Mouse (Mus musculus) c-Kit-positive CD71-positive TER-119-negative erythroid progenitor cells, embryonic 14.5 days (primary cell): ENCODE results near the gene Gga3.
A peak's percentile ranks its signal among the peaks of the same experiment; 100 is the strongest.
"Not testable (repeated sequence)": the region's sequence is repeated elsewhere in the genome, so short reads cannot be mapped to it uniquely, and the experiment has no call there.

Experiments
- DNase-seq: peaks from one replicate; pipeline ENCODE4 v3.0.0-alpha.2; 2013; ENCODE audit warnings: low read depth

Gene Gga3

DNA sequence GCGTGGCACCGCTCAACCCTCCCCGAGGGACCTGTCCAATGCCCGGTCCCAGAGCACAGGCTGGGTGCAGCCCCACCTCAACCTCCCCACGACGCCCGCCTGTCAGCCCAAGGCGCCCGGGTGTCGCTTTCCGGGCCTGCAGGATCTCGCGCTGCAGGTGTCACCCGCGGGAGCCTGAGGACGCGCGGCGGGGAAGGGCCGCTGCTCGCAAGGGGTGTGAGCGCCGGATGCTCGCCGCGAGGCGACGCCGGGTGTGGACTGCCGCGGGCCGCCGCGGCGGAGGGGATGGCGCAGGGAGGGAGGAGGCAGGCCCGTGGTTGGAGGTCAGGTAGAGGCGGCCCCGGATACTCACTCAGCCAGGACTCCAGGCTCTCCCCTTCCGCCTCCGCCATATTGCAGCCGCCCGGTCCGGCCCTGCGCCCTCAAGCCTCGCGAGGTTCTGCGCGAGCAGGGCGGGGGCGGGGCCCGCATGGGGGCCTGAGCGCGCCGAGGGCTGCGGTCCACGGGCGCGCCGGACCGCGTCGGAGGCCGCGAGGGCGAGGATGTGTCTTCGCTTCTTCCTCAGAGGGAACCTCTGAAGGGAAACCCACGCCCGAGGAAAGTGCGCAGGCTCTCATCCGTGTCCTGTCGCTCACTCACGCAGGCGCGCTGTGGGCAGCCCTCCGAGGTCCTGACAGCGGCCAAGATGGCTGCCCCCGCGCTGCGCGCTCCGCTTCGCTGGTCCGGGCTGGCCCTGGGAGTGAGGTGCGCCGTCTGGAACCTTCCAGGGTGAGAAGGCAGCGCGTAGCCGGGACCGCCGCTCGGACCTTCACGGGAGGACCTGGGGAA lies at the start of gene Gga3, which contains the start of gene Mrps7:
TSS of gene Gga3 (minus strand) at position 576 of the 828 bp plus-strand sequence.
TSS of gene Mrps7 (plus strand) at position 450 of the 828 bp plus-strand sequence.
- DNase-seq: peak; percentile 81

DNA sequence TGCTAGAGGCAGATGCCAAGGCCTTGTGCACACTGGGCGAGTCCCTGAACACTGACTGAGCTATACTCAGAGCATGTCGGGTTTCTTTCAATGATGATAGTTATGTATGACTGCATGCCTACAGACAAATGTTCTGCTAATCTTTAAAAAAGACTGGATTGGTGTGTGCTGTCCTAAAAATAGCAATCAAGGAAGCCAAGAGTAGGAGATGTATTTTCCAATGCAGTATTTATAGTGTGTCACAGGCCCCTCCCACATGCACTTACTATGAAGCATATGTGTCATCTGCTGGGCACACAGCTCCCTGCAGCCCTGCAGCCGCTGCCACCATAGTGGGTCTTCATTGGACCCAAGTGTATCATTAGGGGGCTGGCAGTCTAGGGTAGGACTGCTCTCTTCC lies 49.3 kb upstream of the Gga3 start:
- no peak for DNase-seq

DNA sequence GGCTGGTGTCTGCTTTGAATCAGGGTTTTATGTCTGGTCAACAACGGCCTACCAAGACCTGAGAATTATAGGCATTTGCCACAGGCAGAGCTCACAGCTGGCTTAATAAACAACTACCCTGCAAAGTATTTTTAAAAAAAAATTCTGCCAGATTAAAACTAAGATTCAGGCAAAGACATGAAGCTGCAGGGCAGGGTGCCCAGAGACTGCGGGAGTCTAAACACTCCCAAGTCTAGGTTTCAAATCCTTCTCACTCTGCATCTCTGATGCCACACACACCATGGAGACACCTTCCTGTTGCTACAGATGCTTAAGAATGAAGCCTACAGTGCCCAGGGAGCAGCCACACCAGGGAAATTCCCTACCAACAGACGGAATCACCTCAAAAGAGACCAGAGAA lies 47.8 kb upstream of the Gga3 start:
- DNase-seq: no peak

DNA sequence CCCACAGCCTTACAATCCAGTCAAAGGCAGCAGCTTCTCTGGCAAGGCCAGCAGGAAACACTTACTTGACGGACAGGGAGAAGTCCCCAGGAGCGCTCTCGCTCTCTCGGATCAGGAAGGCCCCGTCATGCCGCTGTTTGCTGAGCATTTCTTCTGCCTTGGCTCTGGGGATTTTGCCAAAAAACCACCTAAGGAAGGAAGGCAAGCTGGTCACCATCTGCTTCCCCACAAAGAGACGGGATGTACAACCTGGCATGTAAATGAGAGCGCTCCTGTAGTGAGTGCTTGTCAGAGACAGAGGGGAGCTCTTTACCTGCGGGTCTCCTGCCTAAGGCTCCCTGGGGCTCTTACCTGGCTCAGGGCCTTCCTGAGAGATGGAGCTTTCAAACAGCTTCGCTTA lies 45.9 kb upstream of the Gga3 start:
- DNase-seq: no peak

DNA sequence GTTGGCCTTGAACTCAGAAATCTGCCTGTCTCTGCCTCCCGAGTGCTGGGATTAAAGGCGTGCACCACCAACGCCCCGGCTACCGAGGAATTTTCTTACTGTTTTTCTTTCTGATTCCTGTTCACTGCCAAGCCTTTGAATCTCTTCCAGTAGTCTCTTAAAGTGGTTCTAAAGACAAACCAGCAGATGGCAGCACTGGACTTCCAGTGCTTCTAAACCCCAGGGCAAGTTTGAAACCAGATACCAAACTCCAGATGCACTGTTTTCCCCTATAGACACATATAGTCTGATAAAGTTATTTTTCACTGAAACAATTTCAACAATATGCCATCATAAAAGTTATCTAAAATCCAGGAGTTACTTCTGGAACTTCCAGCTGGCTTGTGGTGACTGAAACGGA lies 43.6 kb upstream of the Gga3 start:
- peak; percentile 67 for DNase-seq

DNA sequence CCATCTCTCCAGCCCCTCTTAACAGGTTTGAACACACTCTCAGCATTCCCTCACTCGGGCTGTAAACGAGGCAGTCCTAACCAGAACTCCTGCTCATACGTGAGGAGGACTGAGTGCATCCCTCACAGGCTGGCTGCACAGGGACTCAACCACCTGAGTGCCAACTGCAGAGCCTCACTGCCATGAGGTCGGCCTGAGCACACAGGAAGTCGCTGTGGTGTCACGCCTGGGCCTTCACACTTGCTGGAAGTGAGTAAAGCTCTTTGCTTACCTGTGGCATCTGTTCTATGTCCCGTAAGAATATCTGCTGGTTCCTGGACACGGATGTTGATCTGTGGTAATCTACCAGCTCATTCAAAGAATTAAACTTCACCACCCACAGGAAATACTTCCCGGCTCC lies 42.6 kb upstream of the Gga3 start:
- DNase-seq: no peak

DNA sequence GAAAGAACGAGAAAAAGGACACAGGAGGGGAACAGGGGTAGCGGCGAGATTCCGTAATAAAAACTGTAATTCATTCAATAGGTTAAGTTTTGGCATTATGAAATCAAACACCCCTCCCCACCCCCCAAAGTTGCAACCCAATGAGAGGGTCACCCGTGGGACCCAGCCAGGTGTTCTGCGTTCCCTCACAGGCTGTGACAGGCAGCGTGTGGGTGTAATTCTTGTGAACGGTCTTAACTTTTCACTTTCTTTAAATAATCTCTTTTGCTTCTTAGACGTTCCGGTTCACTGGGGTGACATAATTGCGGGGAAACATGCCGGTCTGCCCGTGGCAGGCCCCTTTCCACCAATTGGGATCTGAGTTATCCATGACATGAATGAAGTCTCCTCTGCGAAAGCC lies 41.6 kb upstream of the Gga3 start:
- DNase-seq: not testable (repeated sequence)

DNA sequence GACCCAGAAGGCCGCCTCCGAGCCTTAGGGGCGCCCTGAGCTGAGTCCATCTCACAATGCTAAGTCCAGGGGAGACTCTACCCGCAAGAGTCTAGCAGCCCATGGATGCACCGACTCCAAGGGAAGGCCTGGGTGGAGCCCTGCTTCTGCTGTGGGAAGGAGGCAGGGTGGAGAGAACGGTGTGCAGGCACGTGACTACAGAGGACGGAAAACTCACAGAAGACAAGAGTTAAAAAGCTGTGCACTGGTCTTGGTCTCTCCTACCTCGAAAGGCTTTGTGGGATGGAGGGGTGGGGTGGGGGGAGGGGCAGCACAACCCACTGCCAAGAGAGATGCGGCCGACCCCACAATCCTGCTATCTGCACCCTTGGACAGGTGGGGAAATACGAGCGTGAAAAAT lies 40.5 kb upstream of the Gga3 start:
- no peak for DNase-seq

DNA sequence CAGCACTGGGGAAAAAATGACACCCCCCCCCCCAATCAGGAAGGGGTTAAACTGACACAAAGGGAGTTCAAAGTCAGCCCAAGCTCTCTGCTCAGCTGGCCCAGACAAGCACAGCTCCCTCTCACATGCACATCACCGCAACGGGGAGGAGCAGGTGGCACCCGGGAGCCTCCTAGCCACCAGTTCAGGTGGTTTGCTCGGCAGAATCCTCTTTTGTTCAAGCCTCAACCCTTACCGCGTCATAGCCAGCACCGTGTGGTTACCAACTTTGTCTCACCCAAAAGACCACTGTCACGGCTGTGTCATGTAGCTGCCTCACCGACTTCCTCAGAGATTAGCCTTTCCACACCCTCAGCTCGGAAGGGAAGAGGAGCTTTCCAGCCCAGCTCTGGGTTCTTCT lies 39.4 kb upstream of the Gga3 start:
- DNase-seq: no peak

DNA sequence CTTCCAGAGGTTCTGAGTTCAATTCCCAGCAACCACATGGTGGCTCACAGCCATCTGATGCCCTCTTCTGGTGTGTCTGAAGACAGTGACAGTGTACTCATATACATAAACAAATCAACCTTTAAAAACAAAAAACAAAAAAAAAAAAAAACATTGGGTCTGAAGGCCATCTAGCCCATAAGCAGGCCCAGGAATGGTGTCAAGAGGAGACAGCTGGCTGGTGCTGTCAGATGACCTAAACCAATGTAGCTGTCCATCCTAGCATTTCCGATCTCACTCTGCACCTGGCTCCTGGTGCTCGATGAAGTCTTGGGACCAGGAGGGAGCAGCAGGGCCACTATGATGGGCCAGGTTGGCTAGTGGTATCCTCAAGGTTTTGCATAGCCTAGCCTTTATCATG lies 38.9 kb upstream of the Gga3 start:
- no peak for DNase-seq

DNA sequence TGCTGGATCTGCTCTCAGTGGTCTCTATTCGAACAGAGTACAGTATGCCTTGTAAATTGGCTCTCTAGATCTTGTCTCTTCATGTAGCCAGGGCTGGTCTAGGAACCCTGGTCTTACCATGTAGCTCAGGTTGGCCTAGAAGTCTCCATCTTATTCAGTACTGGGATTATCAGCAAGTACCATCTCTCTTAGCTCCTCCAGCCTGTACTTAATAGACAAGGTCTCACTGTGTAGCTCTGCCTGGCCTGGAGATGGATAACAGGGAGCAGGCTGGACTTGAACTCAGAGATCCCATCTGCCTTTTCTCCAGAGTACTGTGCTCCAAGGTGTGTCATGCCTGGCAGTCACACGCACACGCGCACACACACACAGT lies 37.8 kb upstream of the Gga3 start:
- no peak for DNase-seq

DNA sequence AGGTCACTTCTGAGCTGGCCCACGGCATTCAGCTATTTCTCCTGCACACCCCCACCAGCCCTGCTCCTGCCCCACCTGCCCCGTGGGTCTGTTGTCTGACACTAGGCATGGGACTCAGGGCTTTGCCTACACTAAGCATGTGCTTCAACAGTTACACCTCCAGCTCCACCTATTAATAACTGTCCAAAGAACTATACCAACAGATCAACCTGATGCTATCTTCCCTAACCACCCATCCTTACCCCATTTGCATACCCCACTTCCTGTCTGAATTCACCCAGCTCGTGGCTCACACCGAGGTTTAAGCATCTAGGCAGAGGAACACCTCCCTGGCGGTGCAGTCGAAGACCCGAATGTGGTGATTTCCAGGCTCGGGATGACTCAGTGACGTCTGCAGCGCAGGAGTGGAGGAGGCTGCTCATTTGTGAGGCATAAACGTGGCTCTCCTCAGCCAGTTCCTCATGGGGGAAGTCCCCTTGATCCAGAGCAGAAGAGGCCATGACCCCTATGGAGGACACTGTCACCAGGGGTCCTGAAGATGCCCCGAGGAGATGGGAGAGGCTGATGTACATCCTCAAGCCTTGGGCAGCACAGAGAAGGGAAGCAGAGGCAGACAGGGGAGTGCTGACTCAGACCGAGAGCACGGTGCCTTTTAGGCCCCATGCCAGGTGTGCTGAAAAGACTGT lies 37.3 kb upstream of the Gga3 start:
- DNase-seq: no peak

DNA sequence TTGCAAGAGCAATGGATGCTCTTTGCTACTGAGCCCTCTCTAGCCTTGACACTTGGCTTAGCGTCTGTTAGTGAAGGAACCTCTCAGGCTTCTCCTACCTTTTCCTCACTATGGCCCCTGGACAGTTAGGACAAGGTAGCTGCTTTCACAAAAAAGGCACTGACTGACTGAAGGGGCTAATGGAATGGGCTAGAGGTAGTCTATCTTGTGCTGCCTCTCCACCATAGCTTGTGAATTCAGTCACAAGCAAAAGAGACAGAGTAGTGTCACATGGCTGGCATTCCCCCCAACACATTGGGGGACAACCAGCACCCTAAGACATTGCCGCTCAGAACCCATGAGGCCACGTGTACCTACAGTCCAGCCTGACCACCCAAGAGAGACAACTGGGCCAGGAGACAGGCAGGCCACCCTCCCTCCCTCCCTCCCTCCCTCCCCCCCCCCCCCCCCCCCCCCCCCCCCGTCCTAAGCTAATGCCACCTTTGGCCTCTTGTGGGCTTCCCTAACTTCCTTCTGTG lies 36.5 kb upstream of the Gga3 start:
- no peak for DNase-seq

DNA sequence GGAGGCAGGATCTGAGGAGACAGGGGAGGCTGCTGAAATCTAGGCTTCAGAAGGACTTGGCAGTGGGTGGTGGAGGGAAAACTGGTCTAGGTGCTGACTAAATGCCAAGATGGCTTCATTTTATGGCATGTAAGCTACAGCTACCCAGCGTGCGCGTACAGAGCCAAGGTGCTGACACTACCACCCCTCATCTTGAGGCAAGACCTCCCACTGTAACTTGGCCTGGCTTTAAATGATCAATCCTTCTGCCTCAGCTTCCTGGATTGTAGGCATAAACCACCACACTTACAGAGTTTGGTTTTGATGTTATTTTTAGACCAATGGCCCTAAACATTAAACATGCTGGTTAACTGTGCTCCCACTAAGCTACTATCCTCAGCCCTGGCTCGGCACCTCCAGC lies 35.7 kb upstream of the Gga3 start:
- no peak for DNase-seq

DNA sequence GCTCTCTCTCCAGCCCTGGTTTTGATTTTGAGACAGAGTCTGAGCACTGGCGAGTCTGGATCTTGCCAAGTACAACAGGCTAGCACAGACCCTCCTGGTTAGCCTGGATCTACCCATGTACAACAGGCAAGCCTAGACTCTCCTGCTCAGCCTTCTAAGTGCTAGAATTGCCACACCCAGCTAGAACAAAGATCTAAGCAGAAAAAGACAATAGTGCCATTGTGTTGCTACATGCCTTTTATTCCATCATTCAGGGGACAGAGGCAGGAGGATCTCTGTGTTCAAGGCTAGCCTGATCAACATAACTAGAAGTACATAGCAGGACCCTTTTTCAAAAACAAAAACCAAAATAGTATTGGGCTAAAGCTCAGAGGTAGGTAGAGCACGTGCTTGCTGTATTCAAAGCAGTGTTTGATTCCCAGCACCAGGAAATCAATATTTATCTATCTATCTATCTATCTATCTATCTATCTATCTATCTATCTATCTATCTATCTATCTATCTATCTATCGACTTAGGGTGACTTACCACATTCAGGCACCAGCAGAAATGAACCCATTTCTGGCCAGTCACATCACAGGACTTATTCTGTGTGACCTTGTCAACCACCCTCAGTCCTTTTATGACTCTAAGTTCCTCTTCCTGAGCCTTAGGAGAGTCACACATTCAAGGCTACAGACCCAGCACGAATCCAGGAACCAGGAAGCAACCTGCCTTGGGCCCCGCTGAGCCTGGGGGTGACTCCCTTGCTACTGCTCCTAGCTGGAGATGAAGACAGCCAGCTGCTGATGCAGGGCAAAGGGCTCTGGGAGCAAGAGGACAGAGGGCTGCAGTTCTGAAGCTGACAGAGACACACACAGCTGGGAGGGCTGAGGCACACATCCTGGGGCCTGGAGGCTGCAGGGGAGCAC lies 34.9 kb upstream of the Gga3 start:
- no peak for DNase-seq

DNA sequence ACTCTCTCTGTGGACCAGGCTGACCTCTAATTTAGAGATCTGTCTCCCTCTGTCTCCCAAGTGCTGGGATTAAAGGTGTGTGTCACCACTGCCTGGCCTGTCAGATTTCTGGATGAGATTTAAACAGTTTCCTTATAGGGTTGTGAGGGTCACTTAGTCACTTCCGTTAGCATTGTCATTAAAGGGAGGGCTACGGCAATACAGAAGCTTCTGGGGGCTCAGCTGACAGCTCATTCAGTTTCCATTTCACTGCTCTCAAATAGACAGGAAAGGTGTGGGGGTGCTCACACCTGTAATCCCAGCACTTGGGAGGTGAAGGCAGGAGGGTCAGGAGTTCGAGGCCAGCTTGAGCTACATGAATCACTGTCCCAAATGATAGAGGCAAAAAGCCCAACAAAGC lies 33.1 kb upstream of the Gga3 start:
- DNase-seq: no peak

DNA sequence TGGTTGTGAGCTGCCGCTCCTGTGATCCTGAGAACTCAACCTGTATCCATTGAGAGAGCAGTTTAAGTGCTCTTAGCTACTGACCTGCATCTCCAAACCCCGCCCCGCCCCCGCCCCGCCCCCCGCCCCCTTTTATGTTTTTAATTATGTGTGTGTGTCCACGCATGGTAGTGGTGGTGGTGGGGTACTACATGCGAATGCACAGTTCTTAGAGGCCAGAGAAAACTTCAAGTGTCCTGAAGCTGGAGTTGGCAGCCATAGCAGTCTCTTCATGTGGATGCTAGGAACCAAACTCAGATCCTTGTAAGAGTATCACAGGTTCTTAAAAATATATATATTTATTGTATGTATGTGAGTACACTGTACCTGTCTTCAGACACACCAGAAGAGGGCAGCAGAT lies 31.6 kb upstream of the Gga3 start:
- no peak for DNase-seq

DNA sequence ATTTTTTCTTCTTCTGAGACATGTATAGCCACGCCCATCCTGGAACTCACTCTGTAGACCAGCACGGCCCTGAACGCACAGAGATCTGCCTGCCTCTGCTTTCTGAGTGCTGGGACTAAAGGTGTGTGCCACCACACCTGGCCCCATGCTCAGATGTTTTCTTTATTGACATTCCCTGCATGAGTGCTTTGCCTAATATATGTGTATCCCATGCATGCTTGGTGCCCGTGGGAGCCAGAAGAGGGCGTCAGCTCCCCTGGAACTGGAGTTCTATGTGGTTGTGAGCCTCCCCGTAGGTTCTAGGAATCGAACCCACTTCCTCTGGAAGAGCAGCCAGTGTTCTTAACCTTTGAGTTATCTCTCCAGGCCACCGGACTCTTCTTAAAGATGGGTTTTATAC lies 31.2 kb upstream of the Gga3 start:
- DNase-seq: no peak

DNA sequence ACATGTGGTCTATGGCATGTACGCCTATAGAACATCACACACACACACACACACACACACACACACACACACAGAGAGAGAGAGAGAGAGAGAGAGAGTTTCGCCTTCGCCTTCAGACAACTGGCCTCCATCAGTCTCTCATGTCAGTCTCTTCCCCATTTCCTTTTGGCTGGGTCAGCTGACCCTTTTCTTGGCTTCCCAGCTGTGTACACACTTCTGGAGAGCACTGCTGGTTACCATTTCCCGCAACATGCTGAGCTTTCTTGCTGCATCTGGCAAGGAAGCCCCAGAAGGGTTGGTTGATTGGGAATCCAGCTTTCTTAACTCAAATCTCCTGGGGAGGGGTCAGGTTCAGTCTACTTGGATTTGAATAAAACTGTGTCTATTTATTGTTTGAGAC lies 30.3 kb upstream of the Gga3 start:
- no peak for DNase-seq

DNA sequence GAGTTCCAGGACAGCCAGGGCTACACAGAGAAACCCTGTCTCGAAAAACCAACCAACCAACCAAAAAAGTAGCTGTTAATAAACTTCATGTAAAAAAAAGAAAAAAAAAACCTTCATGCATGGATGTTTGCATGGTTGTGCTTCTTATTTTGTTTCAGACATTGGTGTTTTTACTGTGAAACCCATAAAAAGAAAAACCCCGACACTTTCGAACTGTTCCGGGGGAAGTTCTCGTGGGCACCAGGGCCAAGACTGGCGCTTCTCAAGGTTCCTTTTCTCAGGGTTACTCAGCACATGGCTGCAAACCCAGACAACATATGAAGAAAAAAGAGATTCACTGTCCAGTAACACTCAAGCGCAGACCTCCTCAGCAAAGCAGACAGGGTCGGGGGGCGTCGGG lies 29.0 kb upstream of the Gga3 start:
- no peak for DNase-seq

DNA sequence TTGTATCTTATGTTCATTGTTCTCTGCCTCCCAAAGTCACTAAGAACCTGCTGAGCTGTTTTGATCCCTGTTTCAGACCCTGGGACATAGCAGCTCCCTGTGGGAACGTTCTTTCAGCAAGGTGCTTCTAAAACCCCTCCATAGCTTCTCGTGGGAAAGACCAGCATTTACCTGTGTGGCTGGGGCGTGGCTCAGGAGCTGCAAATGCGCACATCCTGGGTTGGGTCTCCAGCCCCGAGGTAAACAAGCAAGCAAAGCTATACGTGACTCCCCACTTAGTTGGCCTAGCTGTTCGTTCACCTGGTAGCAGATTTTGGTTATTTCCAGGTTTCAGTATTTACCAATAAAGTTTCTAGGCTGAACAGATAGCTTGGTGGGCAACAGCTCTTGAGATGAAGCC lies 28.4 kb upstream of the Gga3 start:
- no peak for DNase-seq

DNA sequence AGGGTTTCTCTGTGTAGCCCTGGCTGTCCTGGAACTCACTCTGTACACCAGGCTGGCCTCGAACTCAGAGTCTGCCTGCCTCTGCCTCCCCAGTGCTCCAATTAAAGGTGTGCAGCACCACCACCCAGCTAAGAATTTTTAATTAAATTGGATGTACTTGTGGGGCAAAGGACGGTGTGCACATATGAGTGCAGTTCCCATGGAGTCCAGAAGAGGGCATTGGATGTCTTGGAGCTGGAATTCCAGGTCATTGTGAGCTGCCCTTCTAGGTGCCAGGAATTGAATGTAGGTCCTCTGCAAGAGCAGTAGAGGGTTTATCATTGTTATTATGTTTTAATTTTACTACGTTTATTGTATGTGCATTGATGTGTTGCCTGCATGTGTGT lies 27.6 kb upstream of the Gga3 start:
- DNase-seq: peak; percentile 44
